Mouse (Mus musculus): ENCODE results near the gene Slc7a7. TPM values are rescaled to one million over a fixed set of nuclear protein-coding genes. Genes with fewer than 3 reads are reported as not detected.
"Not testable (repeated sequence)": the region's sequence is repeated elsewhere in the genome, so short reads cannot be mapped to it uniquely, and the experiment has no call there.

Gene Slc7a7
- total RNA-seq, 2 experiments from 2014 or later = 6.2 to 7.3 TPM

DNA sequence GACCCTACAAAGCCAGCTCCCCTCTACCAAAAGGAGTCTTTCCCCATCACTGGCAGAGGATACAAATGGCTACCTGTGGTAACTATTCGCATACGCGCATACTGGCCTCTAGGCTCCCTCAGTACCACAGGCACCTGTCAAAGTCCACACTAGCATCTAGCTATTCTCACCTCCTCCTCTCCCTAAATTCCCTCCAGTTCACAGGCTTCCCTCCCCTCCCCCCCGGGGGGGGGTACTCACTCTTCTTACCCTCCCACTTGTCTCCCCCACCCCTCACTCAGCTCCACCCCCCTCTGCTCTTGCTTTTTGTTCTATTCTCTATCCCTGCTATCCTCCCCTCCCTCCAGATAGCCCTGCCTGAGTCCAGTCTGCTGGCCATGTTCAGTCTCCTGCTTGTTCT lies 37.0 kb downstream of the Slc7a7 start:
- no peak for DNase-seq (ENCODE audit: low spot score in 2 of 2)

DNA sequence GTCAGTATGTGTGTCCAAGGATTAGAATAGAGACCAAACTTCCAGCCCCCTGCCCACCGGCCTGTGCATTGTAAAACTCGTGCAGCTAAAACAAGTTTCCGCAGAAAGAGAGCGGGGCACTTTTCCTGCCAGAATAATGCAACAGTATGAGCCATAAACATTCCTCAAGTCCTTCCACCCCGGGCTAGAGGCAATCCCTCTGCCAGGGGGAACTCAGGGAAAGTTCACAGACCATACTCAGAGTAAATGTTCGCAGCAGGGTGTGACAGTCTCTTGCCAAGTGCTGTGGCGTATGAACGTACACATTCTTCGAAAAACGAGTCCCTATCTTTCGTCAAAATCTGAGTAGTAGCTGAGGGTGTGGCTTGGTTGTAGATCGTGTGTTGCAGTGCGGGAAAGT lies 38.0 kb downstream of the Slc7a7 start:
- no peak for DNase-seq (ENCODE audit: low spot score in 2 of 2)

DNA sequence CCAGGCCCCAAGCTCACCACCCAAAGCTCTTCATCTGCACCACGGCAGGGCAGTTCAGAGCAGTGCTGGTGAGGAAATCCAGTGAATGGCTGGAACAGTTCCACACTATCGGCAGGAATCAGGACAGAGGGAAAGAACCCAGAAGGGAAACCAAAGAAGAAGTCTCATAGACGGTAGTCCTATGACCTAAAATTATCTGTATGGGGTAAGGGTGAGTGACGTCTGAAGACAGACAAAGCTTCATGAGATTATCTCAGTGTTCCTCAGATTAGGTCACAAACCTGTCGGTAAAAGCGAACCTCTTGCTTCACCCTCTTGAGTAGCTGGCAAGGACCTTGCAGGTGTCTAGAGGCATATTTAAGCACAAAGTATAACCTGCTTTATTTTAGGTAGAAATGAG lies 40.4 kb downstream of the Slc7a7 start:
- no peak for DNase-seq (ENCODE audit: low spot score in 2 of 2)

DNA sequence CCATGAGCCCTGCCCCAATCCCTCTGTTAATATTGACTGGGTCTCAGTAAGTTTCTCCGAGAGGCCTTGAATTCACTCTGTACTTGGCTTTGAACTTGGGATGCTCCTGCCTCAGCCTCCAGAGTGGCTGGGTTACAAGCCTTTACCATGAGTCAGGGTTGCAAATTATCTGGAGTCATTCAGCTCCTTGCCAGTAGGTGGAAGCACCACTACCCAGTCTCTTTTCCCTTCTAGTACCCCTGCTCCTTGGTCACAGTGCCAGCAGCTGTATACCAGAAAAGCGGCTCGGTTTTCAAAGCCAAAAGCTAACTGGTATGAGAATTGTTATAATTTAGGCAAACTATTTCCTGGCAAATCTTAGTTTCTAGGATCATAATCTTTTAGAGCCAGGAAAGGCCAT lies 41.7 kb downstream of the Slc7a7 start:
- DNase-seq (ENCODE audit: low spot score in 2 of 2) = peak in 1 of 2 experiments; percentile 23

DNA sequence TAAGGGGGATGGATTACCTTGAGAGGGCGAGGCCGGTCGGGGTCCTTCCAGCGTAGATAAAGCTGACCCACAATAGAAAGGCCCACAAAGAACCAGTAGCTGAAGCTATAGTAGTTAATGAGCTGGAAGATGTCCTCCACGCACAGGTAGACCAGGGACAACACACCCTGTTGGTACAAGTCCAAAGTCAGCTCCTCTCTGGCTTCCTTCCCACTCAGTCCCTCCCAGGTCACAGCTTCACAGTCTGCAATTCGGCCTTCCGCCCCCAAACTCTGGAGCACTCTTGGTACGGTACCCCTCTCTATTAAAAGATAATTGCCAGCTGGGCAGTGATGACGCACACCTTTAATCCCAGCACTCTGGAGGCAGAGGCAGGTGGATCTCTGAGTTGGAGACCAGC lies 44.7 kb downstream of the Slc7a7 start:
- no peak for DNase-seq (ENCODE audit: low spot score in 2 of 2)

DNA sequence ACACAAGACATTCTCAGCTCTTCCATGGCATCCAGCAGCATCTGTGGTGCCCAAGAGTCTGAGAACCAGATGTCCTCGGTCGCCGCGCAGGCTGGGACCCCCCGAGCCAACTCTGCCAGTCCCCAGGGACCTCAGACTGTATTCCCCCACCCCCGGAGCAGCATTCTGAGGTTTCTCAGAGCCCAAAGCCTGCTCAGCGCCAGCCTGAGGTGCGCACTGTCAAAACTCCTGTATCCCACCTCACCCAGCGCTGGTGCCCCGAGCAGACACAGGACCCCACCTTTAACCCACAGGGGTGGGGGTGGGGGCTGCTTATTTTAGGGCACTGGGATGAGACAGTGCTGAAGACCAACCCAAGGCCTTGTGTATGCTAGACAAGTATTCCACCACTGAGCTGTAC lies 46.1 kb downstream of the Slc7a7 start:
- DNase-seq (ENCODE audit: low spot score in 2 of 2) = no peak

DNA sequence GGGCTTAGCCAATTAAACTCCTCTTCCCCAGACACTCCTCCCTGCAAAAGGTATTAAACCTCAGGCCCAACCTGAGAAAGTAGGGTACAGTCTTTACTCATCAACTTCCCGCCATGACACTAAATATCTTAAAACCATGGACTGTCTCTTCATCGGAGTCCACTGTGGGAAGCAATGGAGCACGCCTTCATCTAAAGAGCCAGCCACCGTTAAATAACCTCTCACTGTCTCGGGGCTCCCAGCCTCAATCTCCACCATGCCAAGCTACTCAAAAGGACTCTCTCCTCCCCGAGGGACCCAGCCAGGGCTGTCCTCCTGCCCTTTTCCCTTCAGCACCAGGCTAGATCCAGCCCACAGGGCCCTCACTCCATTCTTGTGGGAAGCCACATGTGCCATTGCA lies 47.0 kb downstream of the Slc7a7 start:
- DNase-seq (ENCODE audit: low spot score in 2 of 2) = no peak

DNA sequence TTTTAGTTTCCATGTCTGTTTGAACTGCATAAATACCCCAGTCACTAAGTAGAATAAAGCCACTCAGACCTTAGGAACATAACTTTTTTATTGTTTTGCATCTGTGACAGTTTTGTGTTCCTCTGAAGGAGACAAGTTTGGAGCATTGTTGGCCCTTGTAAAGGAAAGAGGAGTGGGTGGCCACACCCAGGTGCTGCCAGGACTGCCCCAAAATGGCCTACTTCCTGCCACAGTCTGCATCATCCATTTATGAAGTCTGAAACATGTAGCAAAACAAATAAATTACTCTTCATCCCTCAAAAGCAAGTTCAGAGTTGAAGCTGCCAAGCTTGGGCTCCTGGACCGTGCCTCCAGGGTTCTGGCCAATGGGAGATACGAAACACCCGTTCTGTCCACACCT lies 48.2 kb downstream of the Slc7a7 start:
- no peak for DNase-seq (ENCODE audit: low spot score in 2 of 2)

DNA sequence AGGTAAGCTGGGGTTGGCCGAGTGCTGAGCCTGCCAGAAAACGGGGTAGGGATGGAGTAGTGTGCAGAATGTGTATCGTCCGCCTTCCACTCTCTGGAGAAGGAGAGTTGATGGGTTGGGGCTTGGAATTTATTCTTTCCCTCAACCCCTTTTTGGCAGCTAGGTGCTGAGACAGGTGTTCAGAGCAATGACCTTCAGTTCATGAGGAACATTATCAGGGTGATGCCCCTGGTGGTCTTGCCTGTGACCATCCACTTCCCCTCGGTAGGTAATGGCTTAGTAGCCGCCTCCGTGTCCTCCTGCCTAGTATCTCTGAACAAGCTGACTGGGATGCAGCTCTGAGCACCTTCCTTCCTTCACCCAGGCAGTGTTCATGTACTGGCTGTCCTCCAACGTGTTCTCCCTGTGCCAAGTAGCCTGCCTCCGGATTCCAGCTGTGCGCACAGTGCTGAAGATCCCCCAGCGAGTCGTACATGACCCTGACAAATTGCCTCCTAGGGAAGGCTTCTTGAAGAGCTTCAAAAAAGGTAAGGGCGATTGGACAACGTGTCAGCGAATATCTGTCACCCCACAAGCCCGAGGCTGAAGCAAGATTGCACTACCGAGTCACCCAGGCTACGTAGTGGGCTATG lies 50.0 kb downstream of the Slc7a7 start:
- no peak for DNase-seq (ENCODE audit: low spot score in 2 of 2)

DNA sequence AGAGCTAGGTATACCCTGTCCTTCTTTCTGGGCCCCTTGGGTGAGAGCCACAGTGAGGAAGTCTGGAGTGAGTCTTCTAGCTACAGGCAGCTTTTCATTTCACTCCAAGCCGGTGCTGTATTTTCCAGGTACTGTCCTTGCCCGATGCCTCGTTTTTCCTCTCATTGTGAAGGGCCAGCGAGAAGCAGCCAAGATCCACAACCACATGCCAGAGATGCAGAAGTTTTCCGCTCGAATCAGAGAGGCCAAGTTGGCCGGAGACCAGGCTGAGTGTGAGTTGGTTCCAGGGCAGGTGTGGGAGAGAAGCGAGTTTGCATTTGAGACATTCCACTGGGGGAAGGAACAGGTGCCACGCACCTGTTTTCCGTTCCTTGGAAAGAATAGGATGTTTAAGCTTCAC lies 51.0 kb downstream of the Slc7a7 start:
- no peak for DNase-seq (ENCODE audit: low spot score in 2 of 2)

DNA sequence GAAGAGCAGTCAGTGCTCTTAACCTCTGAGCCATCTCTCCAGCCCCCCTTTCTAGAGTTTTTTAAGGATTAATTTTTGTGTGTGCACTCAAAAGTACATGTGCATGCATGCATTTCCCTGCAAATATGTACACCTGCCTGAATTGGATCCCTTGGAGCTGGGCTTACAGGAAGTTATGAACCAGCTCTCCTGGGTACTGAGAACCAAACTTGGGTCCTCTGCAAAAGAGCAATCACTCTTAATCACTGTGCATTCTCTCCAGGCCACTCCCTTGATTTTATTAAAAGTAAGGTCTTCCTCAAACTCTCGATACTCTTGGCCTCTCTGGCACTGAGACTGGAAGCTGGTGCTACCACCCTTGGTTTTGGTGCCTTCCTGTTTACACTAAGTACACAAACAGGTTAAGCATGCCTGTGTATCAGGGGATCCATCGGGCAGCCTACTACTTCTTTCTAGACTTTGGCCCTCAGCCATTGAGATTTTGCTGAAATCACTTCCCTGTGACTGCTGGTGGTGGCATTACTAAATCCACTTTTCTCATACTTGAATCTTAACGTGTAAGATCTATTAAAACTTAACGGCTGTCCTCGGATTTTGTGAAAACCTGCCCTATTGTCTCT lies 52.4 kb downstream of the Slc7a7 start:
- no peak for DNase-seq (ENCODE audit: low spot score in 2 of 2)

DNA sequence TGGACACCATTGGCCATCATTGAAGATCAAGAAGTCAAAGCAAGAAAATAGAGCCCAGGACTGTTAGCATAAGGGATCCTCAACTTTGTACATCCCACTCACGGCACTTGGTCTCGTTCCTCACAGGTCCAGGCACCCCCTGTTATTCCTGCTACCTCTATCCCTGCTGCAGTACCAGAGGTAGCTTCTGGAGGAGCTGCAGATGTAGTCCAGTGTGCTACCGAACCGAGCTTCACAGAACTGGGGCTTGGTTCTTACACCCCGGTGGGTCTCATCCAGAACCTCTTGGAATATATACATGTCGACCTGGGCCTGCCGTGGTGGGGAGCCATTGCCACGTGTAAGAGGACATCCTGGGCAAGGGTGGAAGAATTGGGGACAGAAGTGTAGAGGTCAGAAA lies 54.4 kb downstream of the Slc7a7 start:
- DNase-seq (ENCODE audit: low spot score in 2 of 2) = peak in 1 of 2 experiments; percentile 5

DNA sequence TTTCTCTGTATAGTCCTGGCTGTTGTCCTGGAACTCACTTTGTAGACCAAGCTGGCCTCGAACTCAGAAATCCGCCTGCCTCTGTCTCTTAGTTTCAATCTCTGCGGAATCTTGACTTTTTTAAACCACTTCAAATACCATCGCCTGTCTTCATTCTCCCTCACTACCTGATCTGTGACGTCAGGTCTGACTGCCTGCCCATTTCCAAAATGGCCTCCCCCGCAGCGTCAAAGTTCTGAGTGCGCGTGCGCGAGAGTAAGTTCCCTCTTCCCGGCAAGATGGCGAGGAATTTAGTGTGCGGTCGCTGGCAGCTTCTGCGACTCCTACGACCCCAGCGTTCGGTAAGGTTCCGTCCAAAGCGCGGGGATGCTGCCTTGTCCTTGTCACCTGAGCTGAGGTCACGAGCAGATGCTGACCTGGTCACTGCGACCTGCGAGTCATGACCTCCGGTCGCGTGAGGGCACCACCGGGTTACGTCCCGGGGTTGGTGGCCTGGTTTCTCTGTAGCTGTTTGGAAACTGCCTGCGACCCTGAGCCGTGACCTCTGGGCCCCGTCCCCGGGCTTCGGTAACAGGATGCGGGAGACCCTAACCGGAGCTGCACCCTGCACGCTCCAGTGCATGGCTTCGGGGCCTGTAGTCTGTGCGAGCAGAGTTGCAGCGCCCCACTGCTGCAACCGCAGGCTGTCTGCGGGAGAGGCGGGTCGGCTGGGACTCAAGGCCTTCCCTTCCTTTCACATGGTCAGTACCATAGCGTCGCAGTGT lies 56.8 kb downstream of the Slc7a7 start, which contains the start of gene Oxa1l:
Gene Oxa1l (plus strand): TSS at position 258 of the 764 bp plus-strand sequence.
- peak; percentile 85 to 95 for DNase-seq (ENCODE audit: low spot score in 2 of 2)

DNA sequence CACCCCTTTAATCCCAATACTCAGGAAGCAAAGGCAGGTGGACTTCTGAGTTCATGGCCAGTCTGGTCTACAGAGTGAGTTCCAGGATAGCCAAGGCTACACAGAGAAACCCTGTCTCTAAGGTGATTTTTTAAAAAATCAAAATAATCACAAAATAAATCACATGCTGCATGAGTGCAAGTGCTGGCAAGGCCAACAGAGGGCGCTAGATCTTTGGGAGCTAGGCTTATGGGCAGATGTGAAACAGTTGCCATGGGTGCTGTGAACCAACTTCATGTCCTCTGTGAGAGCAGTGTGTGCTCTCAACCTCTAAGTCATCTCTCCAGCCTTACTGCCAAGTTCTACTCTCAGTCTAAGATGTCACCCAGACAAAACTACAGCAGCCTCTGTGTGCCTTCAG lies 63.2 kb downstream of the Slc7a7 start:
- no peak for DNase-seq (ENCODE audit: low spot score in 2 of 2)

DNA sequence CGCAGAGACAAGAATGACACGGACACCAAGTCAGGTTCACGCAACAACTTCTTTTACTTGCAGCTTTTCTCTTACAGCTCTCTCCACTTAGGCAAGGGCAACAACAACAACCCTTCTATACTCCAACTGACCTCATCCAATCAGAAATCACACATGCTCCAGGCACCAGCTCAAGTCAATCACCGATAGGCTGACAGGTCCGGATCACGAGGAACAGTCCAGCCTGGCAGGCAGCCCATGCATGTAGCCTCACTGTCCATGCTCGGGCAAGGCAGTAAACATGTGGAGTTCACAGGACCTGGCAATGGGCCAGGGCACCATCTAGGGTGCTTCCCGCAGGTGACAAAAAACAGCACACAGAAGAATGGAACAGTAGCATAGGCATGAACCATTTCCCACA lies 65.3 kb downstream of the Slc7a7 start:
- DNase-seq (ENCODE audit: low spot score in 2 of 2) = no peak

DNA sequence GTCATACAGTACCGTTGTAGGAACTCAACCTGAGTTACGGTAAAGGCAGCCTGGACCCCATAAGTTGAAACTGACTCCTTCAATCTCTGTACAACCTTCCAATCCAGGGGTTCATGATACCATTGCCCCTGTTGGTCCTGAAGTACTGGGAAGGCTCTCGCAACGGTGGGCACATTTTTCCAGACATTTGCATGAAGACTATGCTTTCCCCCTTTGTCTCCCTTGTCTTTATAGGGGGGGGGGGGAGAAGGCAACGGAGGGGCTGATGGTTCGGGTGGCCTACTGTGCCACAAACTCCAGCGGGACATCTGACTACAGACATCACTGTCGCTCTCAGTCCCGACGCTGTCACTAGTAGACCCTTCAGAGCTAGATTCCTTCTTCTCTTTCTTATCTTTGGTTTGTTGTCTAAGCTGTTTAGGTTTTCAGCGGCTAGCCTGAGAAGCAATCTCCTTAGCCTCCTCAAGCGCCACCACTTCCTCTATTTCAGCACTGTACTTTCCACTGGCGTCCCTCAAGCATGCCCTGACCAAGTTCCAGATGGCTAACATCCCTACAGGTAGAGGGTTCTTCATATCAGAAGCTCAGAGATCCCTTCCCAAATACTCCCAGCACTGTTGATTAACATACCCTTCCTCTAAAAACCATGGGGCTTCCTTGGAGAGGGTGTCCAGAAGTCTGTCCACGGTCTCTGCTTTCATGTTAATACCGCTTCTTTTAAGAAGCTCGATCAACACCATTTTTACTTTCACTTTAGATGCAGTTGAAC lies 66.6 kb downstream of the Slc7a7 start:
- not testable (repeated sequence) for DNase-seq (ENCODE audit: low spot score in 2 of 2)

DNA sequence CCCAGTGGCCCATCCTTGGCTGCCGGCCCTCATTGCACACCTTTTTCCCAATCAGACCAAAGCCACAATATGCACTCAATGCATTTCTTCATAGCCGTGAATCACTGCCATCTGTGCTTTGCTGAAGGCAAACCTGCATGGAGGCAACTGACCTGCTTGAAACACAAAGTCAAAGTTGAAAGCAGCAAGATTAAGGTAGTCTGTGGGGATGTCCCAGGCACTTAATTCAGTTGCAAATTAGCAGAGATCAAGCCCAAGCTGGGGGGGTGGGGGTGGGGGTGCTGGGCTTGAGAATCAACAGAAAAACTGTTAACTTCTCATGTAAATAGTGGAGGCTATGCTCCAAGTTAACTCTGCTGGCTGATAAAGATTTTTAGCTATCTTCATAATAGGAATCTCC lies 75.8 kb downstream of the Slc7a7 start:
- DNase-seq (ENCODE audit: low spot score in 2 of 2) = not testable (repeated sequence)

DNA sequence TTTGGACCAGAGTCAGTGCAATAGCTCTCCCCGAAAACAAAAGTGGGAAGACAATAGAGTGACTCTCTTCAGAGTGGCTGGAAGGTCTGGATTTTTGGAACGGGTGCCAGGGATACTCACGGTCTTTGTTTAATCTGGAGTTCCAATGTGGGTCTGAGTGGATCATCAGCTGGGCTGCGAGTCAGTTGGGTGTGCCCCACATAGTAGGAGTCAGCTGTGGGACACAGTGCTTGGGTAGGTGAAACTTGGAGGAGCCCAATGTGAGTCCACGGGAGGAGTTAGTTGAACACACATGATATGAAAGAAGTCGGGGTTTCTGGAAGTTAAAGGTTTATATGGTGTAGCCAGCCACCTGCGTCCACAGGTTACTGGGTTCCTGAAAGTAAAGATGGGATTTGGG lies 76.7 kb downstream of the Slc7a7 start:
- DNase-seq (ENCODE audit: low spot score in 2 of 2) = no peak

DNA sequence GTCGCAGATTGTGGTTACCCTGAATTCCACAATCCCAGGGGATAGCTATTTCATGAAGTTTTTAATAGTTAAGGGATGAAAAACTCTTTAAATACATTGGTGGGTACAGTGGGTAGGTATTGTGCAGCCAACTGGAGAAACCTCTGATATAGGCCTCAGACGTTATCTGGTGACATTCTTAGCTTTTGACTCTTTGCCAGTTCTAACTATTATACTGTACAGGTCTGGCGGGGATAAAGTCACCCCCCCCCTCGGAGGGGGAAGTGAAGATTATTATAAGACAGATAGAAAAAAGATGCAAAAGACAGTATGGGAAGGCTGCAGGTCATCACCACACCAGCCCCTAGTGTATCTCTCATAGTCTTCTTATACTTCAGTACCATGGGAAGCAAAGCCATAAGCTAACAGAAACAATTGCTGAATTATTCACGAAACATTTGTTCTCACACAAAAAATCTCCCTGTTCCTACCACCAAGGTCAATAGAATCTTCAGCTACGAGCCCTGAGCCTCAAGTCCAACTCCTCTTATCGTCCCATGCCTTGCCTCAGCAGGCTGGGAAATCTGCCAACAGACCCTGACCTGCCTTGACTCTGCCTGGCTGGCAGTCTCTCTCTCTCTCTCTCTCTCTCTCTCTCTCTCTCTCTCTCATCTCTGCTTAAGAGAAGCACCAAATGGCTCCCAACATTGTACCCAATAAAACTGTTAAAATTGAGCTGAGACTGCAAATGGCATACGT lies 84.0 kb downstream of the Slc7a7 start:
- DNase-seq (ENCODE audit: low spot score in 2 of 2) = no peak

DNA sequence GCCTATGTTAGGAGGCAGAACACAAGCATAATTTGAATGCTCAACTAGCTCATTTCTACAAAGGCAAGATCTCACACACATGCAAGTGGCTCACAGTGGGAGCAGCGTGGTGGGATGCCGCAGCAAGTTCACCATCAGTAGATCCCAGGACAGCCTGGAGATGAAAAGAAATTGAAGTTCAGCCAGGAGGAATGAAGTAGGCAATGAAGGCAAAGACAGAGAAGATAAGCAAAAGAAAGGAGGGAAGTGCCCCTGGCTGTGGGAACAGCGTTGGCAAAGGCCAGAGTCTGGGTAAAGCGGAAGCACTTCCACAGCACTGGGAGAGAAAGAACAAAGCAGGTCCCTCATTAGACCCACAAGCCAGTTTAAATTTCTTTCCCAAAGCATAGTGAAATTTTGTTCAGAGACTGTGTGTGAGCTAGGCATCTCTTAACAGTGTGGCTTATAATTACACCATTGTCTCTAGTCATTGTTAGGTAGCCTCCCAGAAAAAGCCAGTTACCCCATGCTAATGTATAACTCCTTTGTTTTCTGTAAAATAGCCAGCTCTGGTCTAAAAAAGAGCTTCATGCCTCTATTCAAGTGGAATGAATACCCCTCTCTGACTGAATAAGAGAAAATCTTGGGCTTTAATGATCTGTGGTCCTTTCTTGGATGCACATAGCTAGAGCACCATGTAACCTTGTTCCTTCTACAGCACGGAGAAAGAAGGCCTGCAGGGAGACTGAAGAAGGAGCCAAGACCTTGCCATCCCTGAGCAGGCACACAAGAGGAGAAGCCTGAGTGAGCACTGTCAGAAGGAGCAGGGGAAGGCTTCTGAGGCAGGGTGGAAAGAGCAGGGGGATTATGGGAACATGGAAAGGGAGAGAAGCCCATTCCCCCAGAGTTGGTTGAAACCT lies 85.2 kb downstream of the Slc7a7 start:
- DNase-seq (ENCODE audit: low spot score in 2 of 2) = no peak
